Mouse (Mus musculus) intestine, embryonic 16.5 days (tissue): ENCODE data around the gene Gm17019. TPM values are rescaled to one million over a fixed set of nuclear protein-coding genes. Genes with fewer than 3 reads are reported as not detected.
"Not testable (repeated sequence)": the region's sequence is repeated elsewhere in the genome, so short reads cannot be mapped to it uniquely, and the experiment has no call there.

Source experiments
- ATAC-seq: fragments of 200-750 bp; cut with Nextera tagmentation; 2 replicates; pipeline ENCODE4 v1.8.0; 2017; ENCODE audit warnings: moderate TSS enrichment, moderate library complexity
- H3K27ac ChIP-seq: fragments of 300-500 bp; sonication (generic); 2 replicates; pipeline ENCODE4 v1.5.1; 2014; ENCODE audit warnings: mild to moderate bottlenecking, low read length
- H3K27me3 ChIP-seq: fragments of 300-500 bp; sonication (generic); replicated peaks from 2 replicates; pipeline ENCODE4 v1.6.1; 2014; ENCODE audit warnings: low read length, control low read depth, mixed read lengths; ENCODE audit not compliant: control insufficient read depth, insufficient read depth
- H3K36me3 ChIP-seq: fragments of 300-500 bp; sonication (generic); 2 replicates; pipeline ENCODE4 v1.6.1; 2014; ENCODE audit warnings: low read length, control low read depth; ENCODE audit not compliant: control insufficient read depth, insufficient read depth
- H3K4me1 ChIP-seq: fragments of 300-500 bp; sonication (generic); 2 replicates; pipeline ENCODE4 v1.6.1; 2014; ENCODE audit warnings: low read length, control low read depth, mixed read lengths; ENCODE audit not compliant: control insufficient read depth, insufficient read depth
- H3K4me2 ChIP-seq: fragments of 300-500 bp; sonication (generic); 2 replicates; pipeline ENCODE4 v1.6.1; 2014; ENCODE audit warnings: low read depth, low read length, control low read depth
- H3K4me3 ChIP-seq: fragments of 300-500 bp; sonication (generic); 2 replicates; pipeline ENCODE4 v1.5.1; 2014; ENCODE audit warnings: mild to moderate bottlenecking, low read length
- H3K9ac ChIP-seq: fragments of 300-500 bp; sonication (generic); 2 replicates; pipeline ENCODE4 v1.6.1; 2014; ENCODE audit warnings: low read depth, low read length
- H3K9me3 ChIP-seq: fragments of 300-500 bp; sonication (generic); 2 replicates; pipeline ENCODE4 v1.6.1; 2016; ENCODE audit warnings: low read length, control low read depth; ENCODE audit not compliant: control insufficient read depth
- WGBS: fragments of 180-500 bp; shearing (Covaris S2); extraction: QIAGEN DNeasy Blood & Tissue Kit; methylation state at CpG from one replicate; pipeline ENCODE4 v1.1.7; 2014; 5-methylcytosine and 5-hydroxymethylcytosine counted together
- polyA plus RNA-seq: library from polyadenylated mRNA; unstranded; fragments of >200 nt; fragmentation: Nextera tagmentation; extraction: Ambion mirVana; gene quantifications from 2 replicates; pipeline ENCODE4 v1.2.1, GENCODE M21; 2015

Gm17019 gene
- polyA plus RNA-seq, 1 experiment from 2014 or later: not detected

GRCm38 (mm10) chr5:14997556-14997955, 35.2 kb downstream of the Gm17019 start:
- H3K27ac ChIP-seq, H3K4me3 ChIP-seq, ATAC-seq, H3K27me3 ChIP-seq, H3K4me1 ChIP-seq, H3K36me3 ChIP-seq, H3K4me2 ChIP-seq, H3K9me3 ChIP-seq, H3K9ac ChIP-seq: not testable (repeated sequence)
- WGBS: 84% methylated on average over 4 of the region's 4 CpGs

GRCm38 (mm10) chr5:14996670-14997249, 36.0 kb downstream of the Gm17019 start:
- not testable (repeated sequence) for H3K9me3 ChIP-seq, H3K4me3 ChIP-seq, H3K9ac ChIP-seq, H3K36me3 ChIP-seq, H3K27ac ChIP-seq, ATAC-seq, H3K4me2 ChIP-seq, H3K27me3 ChIP-seq, H3K4me1 ChIP-seq
- WGBS: 76% methylated on average over 6 of the region's 7 CpGs

GRCm38 (mm10) chr5:14994124-14994523, 38.7 kb downstream of the Gm17019 start:
- not testable (repeated sequence) for H3K4me3 ChIP-seq, H3K4me1 ChIP-seq, H3K9me3 ChIP-seq, H3K4me2 ChIP-seq, H3K27ac ChIP-seq, H3K27me3 ChIP-seq, H3K9ac ChIP-seq, H3K36me3 ChIP-seq
- ATAC-seq: peak; percentile 56; the same call in 1 of the 2 replicates
- 87% methylated on average over 6 of the region's 6 CpGs for WGBS

GRCm38 (mm10) chr5:14990375-14991158, 42.2 kb downstream of the Gm17019 start:
- 76% methylated on average over 7 of the region's 8 CpGs for WGBS
- not testable (repeated sequence) for H3K27me3 ChIP-seq, H3K27ac ChIP-seq, H3K9ac ChIP-seq, H3K4me2 ChIP-seq, ATAC-seq, H3K36me3 ChIP-seq, H3K4me3 ChIP-seq, H3K4me1 ChIP-seq, H3K9me3 ChIP-seq

GRCm38 (mm10) chr5:14986649-14987387, 46.0 kb downstream of the Gm17019 start:
- not testable (repeated sequence) for H3K9me3 ChIP-seq
- WGBS: 37% methylated on average over 5 of the region's 6 CpGs

More at GRCm38 (mm10) chr5:14986649-14987387, 46.0 kb downstream of the Gm17019 start:
- ATAC-seq, H3K9ac ChIP-seq, H3K27ac ChIP-seq, H3K27me3 ChIP-seq, H3K4me3 ChIP-seq, H3K36me3 ChIP-seq, H3K4me1 ChIP-seq, H3K4me2 ChIP-seq: not testable (repeated sequence)

Other genes with a start within 250 kb of the Gm17019 start
- gene Gm9758, start 118.1 kb downstream of the Gm17019 start, polyA plus RNA-seq: not detected in 2 replicates
- not detected in 2 replicates for gene Speer4e, start 94.6 kb downstream of the Gm17019 start, polyA plus RNA-seq
- not detected in 2 replicates for gene Gm10354, start 54.1 kb downstream of the Gm17019 start, polyA plus RNA-seq